Mouse (Mus musculus): ENCODE results near the gene Commd3.

Gene Commd3

GRCm38 (mm10) chr2:18686826-18687519 is 14.8 kb downstream of the Commd3 start:
- DNase-seq (ENCODE audit: low read depth, low spot score) = no peak

- no peak for DNase-seq (ENCODE audit: low read depth, low spot score)
Observed at GRCm38 (mm10) chr2:18687671-18688170, 15.5 kb downstream of the Commd3 start.

GRCm38 (mm10) chr2:18688286-18688685 is 16.1 kb downstream of the Commd3 start:
- DNase-seq (ENCODE audit: low read depth, low spot score) = no peak

GRCm38 (mm10) chr2:18688708-18689063 is 16.5 kb downstream of the Commd3 start:
- no peak for DNase-seq (ENCODE audit: low read depth, low spot score)

GRCm38 (mm10) chr2:18689064-18689921 is 17.1 kb downstream of the Commd3 start:
- no peak for DNase-seq (ENCODE audit: low read depth, low spot score)

GRCm38 (mm10) chr2:18690055-18690691 is 18.0 kb downstream of the Commd3 start:
- no peak for DNase-seq (ENCODE audit: low read depth, low spot score)

DNA sequence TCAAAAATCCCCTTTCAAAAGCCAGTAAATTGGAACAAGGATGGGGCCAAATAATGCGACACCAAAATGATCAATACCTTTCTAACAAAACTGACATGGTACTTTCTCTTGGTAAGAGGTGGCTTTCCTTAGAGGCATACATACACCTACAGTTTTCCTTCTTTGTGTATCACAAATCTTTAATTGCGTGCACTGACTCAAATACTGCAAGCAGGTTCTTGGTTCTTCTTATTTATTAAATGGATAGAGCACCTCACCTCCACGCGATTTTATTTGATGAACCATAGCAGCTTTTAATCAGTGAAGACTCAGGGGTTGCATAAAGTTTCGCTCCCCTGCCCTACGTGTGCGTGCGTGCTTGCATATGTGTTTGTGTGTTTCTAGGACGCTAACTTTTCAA is 18.6 kb downstream of the Commd3 start:
- no peak for DNase-seq (ENCODE audit: low read depth, low spot score)

- no peak for DNase-seq (ENCODE audit: low read depth, low spot score)
Observed at GRCm38 (mm10) chr2:18692031-18692430, 19.8 kb downstream of the Commd3 start.

DNA sequence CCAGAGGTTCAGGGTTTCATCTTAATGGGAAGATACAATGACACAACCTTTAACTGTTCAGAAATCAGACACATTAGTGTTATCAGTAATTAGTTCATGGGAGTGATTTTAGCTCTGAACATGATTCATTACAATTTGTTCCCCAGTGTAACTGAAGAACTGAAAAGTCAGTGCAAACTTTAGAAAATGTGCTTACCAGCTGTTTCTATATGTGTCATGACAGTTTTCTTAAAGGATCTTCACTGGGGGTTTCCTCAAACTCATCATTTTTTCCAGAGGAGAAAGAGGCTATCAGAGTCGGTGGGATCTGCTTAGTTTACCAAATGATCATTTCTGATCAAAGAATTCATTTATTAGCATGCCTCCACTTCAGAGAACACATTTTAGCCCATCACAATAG is 20.4 kb downstream of the Commd3 start:
- DNase-seq (ENCODE audit: low read depth, low spot score) = no peak

DNA sequence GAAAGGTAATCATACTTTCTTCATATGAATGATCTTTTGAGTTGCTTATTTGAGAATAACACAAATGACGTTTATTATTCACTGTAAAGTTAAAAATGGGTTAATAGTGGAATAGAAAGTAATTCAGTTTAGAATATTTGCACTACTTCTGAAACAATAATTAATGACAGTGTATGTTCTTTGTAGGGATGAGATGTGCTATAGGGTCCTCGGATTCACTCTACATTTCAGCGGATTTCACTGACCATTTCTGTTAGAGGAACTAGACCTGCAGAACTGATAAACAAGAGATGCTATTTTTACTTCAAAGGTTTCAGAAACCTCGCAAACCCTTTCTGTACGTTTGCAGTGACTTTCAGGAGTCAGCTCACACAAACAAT is 21.3 kb downstream of the Commd3 start:
- DNase-seq (ENCODE audit: low read depth, low spot score) = no peak

DNA sequence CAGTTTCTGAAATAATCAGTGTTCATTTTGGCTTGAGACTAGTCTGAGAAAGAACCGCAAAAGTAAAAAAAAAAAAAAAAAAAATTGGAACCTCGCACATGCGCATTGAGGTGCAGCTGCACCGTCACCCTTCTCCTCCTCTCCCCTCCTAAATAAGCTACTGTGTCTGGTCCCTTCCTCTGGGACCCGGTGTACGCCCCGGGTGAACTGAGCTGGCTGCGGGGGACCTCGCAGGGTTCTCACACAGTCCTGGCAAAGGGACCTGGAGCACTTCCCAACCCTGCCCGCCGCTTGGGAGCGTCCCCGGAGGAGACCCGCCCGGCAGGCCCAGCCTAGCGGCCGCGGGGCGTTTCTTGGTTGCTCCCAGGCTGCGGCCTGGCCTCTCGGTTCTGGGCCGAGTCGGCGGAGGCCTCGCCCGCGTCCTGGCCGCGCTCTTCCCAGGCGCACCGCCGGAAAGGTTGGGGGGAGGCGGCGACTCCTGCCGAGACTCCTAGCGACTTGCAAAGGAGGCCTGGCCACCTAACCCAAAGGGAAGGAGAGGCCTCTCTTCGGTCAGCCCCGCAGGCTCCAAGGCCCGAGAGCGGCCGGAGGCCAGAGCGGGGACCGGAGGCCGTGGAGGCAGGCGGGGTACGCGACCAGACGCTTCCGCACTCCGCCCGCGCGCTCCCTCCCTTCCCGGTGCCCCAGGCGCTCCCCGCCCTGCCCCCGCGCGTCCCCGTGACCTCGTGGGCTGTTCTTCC is 21.9 kb downstream of the Commd3 start, which contains the start of gene Spag6:
Spag6 (plus strand) TSS at position 162 of the 740 bp plus-strand sequence.
- DNase-seq (ENCODE audit: low read depth, low spot score) = no peak

DNA sequence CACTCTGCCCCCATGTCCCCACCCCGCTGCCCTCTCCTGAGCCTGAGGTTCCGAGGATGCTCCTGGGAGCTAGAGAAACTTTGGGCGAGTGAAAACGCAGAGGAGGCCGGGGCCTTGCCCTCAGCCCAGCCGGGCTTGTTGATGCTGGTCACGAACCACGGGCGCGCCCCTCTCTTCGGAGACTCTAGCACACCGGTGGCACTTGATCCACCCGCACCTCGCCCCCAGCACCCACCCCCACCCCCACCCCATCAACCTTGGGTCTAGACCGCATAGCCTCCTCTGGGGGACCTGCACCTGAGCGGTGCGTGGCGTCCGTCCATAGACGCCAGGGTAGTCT is 22.4 kb downstream of the Commd3 start:
- no peak for DNase-seq (ENCODE audit: low read depth, low spot score)

DNA sequence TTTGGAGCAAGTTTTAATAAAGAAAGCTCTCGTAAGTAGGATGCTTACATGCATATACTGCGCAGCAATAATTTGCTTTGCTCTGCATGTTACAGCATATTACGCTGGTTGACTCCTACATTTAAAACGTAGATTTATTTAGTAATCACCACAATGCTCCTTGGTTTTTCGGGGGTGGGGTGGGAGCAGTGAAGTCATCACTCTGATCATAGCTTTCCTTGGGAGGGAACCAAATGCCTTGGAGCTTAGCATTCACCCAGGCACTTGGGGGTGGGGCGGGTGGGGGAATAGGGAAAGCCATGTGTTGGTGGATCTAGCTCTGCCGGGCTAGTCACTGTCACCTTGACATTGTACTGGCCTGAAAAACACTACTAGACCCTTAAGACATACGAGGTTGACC is 23.0 kb downstream of the Commd3 start:
- DNase-seq (ENCODE audit: low read depth, low spot score) = no peak

- no peak for DNase-seq (ENCODE audit: low read depth, low spot score)
Observed at GRCm38 (mm10) chr2:18695629-18696150, 23.5 kb downstream of the Commd3 start.

- DNase-seq (ENCODE audit: low read depth, low spot score) = no peak
Observed at GRCm38 (mm10) chr2:18697591-18698244, 25.5 kb downstream of the Commd3 start.

DNA sequence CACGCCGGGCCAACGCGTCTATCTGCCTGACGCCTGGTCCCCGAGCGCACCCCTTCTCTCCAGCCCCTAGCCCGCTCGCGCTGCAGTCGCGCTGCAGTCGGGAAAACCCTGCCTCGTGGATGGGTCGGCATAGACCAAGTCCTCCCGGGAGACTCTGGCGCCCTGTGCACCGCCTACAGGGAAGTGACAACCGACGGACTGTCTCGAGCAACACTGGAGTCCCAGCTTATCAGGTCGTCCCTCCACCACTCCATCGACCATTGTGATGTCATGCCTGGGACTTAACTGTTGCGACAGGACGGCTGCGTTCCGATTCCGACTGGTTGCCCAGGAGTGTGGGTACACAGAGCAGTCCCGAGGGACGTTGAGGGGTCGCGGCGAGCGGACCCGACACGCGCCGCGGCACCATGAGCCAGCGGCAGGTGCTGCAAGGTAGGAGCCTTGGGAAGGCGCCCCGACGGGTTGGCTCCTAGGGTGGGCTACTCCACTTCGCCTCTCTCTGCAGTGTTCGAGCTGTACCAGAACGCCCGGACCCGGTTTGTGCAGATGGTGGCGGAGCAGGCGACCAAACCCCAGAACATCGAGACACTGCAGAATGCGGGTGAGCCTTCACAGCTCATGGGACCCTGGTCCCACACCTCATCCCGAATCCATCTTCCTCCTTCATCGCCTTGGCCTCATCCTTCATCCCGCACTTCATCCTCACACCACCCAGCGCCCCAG is 26.6 kb downstream of the Commd3 start:
- DNase-seq (ENCODE audit: low read depth, low spot score) = no peak

- DNase-seq (ENCODE audit: low read depth, low spot score) = no peak
Observed at GRCm38 (mm10) chr2:18699401-18699990, 27.3 kb downstream of the Commd3 start.

- no peak for DNase-seq (ENCODE audit: low read depth, low spot score)
Observed at GRCm38 (mm10) chr2:18710356-18710755, 38.2 kb downstream of the Commd3 start.

- no peak for DNase-seq (ENCODE audit: low read depth, low spot score)
Observed at GRCm38 (mm10) chr2:18713071-18713470, 40.9 kb downstream of the Commd3 start.

- DNase-seq (ENCODE audit: low read depth, low spot score) = no peak
Observed at GRCm38 (mm10) chr2:18714337-18714736, 42.2 kb downstream of the Commd3 start.

Measured in embryo, embryonic 11.5 days (tissue).